Mouse (Mus musculus) midbrain, embryonic 11.5 days (tissue): ENCODE data around the gene Nol3. TPM values are rescaled to one million over a fixed set of nuclear protein-coding genes. Genes with fewer than 3 reads are reported as not detected.

Experiments used
- microRNA counts: library from miRNA; unstranded; fragments of <30 nt; microRNA quantifications from one replicate; lab custom pipeline; 2015
- microRNA-seq: library from miRNA; unstranded; fragments of <30 nt; microRNA quantifications from one replicate; pipeline ENCODE4, GENCODE M21; 2017
- polyA plus RNA-seq: library from polyadenylated mRNA; unstranded; fragments of >200 nt; fragmentation: Nextera tagmentation; extraction: Ambion mirVana; gene quantifications from 2 replicates; pipeline ENCODE4 v1.2.1, GENCODE M21; 2014

Nol3 gene
- polyA plus RNA-seq, 1 experiment from 2014 or later = 2.0 TPM

MicroRNA genes within 50 kb of the gene (microRNA counts, 519-probe panel; counts per million panel counts)
- 3,760 counts per million, percentile 27 among the panel's probes with 10 or more counts for microRNA mmu-miR-328 (lab: Ali Mortazavi, UCI)

Small RNA genes within 50 kb of the gene (microRNA-seq; reads per million reads assigned to microRNA genes)
- not detected for gene Gm27320
- 229 reads per million, percentile 65 among the genes with 10 or more reads in this experiment for gene Mir328

Other genes starting within 250 kb of the Nol3 start
- not detected in 2 replicates for gene Ces3a, start 227.5 kb upstream of the Nol3 start, polyA plus RNA-seq
- not detected in 2 replicates for gene Ces3b, start 192.4 kb upstream of the Nol3 start, polyA plus RNA-seq
- not detected in 2 replicates for gene Ces4a, start 144.3 kb upstream of the Nol3 start, polyA plus RNA-seq
- 49.8 and 60.2 TPM in 2 replicates for gene Cbfb, start 105.5 kb upstream of the Nol3 start, polyA plus RNA-seq
- 32.3 and 32.9 TPM in 2 replicates for gene D230025D16Rik, start 51.0 kb upstream of the Nol3 start, polyA plus RNA-seq
- gene B3gnt9, start 21.0 kb upstream of the Nol3 start, polyA plus RNA-seq = 5.6 and 6.1 TPM in 2 replicates
- 11.3 and 15.0 TPM in 2 replicates for gene Tradd, start 11.5 kb upstream of the Nol3 start, polyA plus RNA-seq
- 0.84 and 1.5 TPM in 2 replicates for gene Fbxl8, start 11.5 kb upstream of the Nol3 start, polyA plus RNA-seq
- not detected in 2 replicates for gene Hsf4, start 6.3 kb upstream of the Nol3 start, polyA plus RNA-seq
- 34.2 and 34.4 TPM in 2 replicates for gene 4931428F04Rik, start 13.7 kb downstream of the Nol3 start, polyA plus RNA-seq
- gene Exoc3l, start 20.0 kb downstream of the Nol3 start, polyA plus RNA-seq = 6.4 and 8.6 TPM in 2 replicates
- 94.9 and 101 TPM in 2 replicates for gene E2f4, start 21.5 kb downstream of the Nol3 start, polyA plus RNA-seq
- 0.81 and 1.8 TPM in 2 replicates for gene Elmo3, start 29.5 kb downstream of the Nol3 start, polyA plus RNA-seq
- gene Lrrc29, start 50.1 kb downstream of the Nol3 start, polyA plus RNA-seq = 0.91 and 1.1 TPM in 2 replicates
- 87.6 and 91.4 TPM in 2 replicates for gene Tmem208, start 50.2 kb downstream of the Nol3 start, polyA plus RNA-seq
- 1.6 and 2.0 TPM in 2 replicates for gene Fhod1, start 71.8 kb downstream of the Nol3 start, polyA plus RNA-seq
- gene Slc9a5, start 72.7 kb downstream of the Nol3 start, polyA plus RNA-seq = 2.9 and 3.2 TPM in 2 replicates
- 0.55 and 0.61 TPM in 2 replicates for gene Plekhg4, start 97.1 kb downstream of the Nol3 start, polyA plus RNA-seq
- not detected in 2 replicates for gene Kctd19, start 137.4 kb downstream of the Nol3 start, polyA plus RNA-seq
- 1.9 and 2.7 TPM in 2 replicates for gene Lrrc36, start 137.4 kb downstream of the Nol3 start, polyA plus RNA-seq
- gene Tppp3, start 195.4 kb downstream of the Nol3 start, polyA plus RNA-seq = 106 and 107 TPM in 2 replicates
- gene Zdhhc1, start 220.8 kb downstream of the Nol3 start, polyA plus RNA-seq = 14.5 and 19.0 TPM in 2 replicates
- gene Hsd11b2, start 242.6 kb downstream of the Nol3 start, polyA plus RNA-seq = 19.8 and 24.3 TPM in 2 replicates